Mouse (Mus musculus): Measurements from ENCODE around the gene 1700020L24Rik.

1700020L24Rik gene

GRCm38 (mm10) chr11:83441235-83441634, 3.8 kb downstream of the 1700020L24Rik start:
- no peak for DNase-seq

GRCm38 (mm10) chr11:83442596-83443267, 5.3 kb downstream of the 1700020L24Rik start:
- DNase-seq = no peak

GRCm38 (mm10) chr11:83443824-83444223, 6.3 kb downstream of the 1700020L24Rik start:
- DNase-seq = no peak

- DNase-seq = no peak
These were observed 7.5 kb downstream of the 1700020L24Rik start for GRCm38 (mm10) chr11:83445001-83445400.

- no peak for DNase-seq
These were observed 10.1 kb downstream of the 1700020L24Rik start for GRCm38 (mm10) chr11:83447612-83448011.

GRCm38 (mm10) chr11:83448021-83448926, 10.8 kb downstream of the 1700020L24Rik start:
- DNase-seq = no peak

- DNase-seq = no peak
These were observed 11.4 kb downstream of the 1700020L24Rik start for GRCm38 (mm10) chr11:83448927-83449236.

- no peak for DNase-seq
These were observed 11.8 kb downstream of the 1700020L24Rik start for GRCm38 (mm10) chr11:83449298-83449697.

GRCm38 (mm10) chr11:83450550-83450949, 13.1 kb downstream of the 1700020L24Rik start:
- DNase-seq = no peak

GRCm38 (mm10) chr11:83451281-83451680, 13.8 kb downstream of the 1700020L24Rik start:
- no peak for DNase-seq

- no peak for DNase-seq
These were observed 17.1 kb downstream of the 1700020L24Rik start for GRCm38 (mm10) chr11:83454548-83454947.

- DNase-seq = no peak
These were observed 18.1 kb downstream of the 1700020L24Rik start for GRCm38 (mm10) chr11:83455608-83456007.

GRCm38 (mm10) chr11:83457257-83457656, 19.8 kb downstream of the 1700020L24Rik start:
- no peak for DNase-seq

- no peak for DNase-seq
These were observed 20.6 kb downstream of the 1700020L24Rik start for GRCm38 (mm10) chr11:83457912-83458601.

GRCm38 (mm10) chr11:83461462-83462027, 24.1 kb downstream of the 1700020L24Rik start:
- DNase-seq = no peak

GRCm38 (mm10) chr11:83462711-83463244, 25.3 kb downstream of the 1700020L24Rik start, which contains the start of gene Mmp28:
Mmp28 (minus strand) TSS chr11:83463071.
- DNase-seq = no peak

GRCm38 (mm10) chr11:83465976-83466375, 28.5 kb downstream of the 1700020L24Rik start:
- DNase-seq = no peak

GRCm38 (mm10) chr11:83467120-83467652, 29.7 kb downstream of the 1700020L24Rik start:
- DNase-seq = no peak

- no peak for DNase-seq
These were observed 31.3 kb downstream of the 1700020L24Rik start for GRCm38 (mm10) chr11:83468765-83469164.

- no peak for DNase-seq
These were observed 34.3 kb downstream of the 1700020L24Rik start for GRCm38 (mm10) chr11:83471766-83472165.

GRCm38 (mm10) chr11:83472324-83473234, 35.1 kb downstream of the 1700020L24Rik start, which contains the start of gene Taf15:
Taf15 (plus strand) TSS chr11:83473086.
- DNase-seq = peak; percentile 99
